Mouse (Mus musculus) kidney, postnatal 10 days (tissue): Measurements from ENCODE around the gene Epb41.

Experiments used
- DNase-seq: peaks from one replicate; pipeline ENCODE4 v3.0.0; 2021; ENCODE audit warnings: mixed read lengths

Gene Epb41

DNA sequence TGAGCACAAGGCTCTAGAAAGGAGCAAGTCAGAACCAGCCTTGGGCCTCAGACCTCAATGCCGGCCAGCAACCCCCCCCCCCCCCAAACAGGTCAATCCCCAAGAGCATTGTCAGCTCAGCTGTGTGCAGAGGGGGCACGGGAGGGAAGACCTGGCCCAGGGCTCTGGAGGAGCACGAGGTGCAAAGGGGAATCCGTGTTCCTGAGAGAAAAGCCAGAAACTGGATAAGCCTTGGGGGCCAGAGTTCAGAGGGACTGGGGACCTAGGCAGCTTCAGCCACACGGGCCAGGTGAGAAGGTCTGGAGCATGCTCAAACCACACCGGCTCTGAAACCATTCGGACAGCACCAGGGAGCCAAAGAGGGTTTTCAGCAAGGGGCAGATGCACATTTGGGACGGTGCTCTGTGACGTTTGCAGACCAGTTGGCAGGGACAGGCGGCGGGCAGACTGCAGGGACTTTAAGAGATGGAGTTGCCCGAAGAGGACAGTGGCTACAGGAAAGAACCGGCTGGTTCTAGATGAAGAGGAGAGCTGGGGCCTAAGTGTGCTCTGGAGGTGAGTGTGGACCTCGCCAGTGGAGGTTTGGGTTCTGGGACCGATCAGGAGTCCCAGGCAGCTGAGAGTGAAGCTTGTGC lies 155.5 kb downstream of the Epb41 start:
- DNase-seq, result no peak

DNA sequence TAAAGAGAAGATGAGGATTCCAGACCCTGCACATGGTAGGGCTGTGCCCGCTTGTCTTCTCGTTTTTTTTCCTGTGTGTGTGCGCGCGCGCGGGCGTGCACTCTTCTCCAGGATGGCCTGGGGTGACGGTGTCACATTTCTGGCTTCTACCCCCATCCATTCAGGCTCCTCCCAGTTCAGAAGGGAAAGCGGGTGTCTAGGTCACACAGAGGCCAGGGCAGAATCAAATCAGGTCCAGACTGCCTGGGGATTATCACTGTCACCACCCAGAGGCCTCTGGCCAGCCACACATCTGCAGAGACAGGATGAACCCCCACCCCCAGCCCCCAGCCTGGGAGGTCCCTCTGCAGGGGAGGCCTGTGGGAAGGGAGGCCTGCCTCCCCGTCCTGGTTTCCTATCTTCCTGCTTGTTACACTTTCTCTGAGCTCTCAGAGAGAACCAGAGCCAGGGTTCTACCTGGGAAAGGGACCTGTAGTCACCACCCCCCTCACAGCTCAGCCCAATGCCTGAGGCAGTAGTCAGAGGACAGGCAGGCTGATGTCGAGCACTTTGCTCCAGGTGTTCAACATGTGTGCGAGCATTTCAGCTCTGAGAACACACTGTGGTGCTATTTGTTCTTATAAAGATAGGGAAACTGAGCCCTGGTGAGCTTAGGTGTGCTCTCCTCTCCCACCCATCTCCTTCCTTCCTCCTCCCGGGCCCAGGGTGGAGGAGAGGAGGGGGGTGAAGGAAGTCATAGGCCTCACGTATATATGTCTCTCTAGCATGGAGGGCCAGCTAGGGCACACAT lies 156.2 kb downstream of the Epb41 start:
- peak; percentile 66 for DNase-seq

DNA sequence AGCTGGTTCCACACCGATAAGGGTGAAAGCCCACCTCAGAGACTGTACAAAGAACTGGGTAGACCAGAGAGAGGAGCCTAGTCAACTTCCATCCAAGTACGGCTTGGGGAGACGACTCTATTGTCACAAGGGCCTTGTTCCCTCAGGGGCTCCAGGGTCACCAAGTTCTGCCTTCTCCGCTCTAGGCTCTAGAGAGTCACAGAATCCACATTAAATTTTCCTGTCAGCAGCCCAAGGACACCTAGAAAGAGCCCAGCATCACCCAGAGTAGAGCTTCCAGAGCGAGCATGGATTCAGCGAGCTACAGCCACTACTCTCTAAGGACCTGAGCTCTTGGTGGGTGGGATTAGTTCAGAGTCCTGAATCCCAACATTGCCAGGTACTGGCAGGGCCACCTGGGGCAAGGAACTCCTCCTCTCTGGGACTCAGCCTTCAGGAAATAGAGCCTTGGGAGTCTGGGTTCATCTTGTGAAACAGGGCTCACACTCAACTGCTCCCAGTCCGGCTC lies 157.0 kb downstream of the Epb41 start:
- no peak for DNase-seq

DNA sequence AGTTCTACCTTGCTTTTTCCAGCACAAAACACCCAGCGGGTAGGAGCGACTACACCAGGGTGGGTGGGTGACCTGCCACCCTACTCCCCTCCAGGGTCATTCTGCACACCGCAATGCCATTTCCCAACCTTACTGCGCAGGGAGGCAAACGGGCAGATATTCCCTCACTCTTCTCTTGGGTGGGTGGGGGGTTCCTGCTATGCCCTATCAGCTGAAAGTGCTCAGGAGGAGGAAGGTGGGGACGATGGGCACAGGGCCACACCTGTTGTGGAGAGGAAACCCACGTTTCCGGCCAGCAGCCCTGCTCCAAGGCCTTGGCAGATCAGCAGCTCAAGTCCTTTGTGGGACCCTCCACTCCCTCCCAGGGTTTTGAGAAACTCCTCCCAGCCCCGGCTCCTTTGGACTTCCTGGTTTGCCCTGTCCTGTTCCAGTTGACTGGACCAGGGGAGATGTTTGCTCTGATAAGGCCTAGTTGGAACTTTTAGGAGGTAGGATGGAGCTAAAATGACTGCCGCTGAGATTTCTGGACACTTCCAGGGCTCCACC lies 158.0 kb downstream of the Epb41 start:
- no peak for DNase-seq

DNA sequence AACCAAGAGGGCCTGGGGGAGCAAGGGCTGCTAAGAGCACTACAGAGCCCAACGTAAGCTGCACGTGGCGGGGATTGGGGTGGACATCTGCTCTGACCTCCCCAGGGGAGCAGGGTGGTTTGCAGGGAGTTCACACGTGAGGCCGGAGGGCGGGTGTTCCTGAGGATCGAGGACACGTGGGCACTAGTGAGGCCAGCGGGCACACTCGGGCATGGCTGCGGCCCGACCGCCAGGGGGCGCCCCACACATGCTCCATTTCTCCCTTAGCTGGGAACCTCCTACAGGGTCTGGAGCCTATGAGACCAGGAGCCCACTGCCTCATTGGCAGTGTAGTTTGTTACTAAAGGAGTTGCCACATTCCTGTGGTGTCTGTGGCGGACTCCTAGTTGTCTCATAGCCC lies 158.7 kb downstream of the Epb41 start:
- DNase-seq, result peak; percentile 87

DNA sequence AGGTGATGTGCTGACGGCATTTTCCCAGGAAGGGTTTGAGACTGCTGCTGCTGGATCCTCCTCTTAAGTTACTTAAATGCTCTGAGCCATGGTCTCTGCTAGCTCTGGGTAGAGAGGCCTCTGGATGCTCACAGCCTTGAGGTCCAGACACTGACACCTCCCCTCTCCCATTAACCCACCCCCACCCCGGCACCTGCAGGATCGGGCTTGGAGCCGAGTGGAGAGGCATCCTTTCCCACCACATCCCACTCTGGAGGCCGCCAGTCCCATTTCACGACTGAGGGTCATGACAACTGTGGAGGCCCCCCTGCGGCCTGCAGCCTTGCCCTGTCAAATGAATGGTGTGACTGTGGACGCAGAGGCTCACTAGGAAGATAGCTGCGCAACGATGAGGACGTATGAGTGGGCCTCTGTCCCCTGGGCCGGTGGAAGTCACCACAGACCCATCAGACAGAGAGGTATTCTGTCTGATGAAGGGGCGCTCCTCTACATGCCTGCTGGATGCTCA lies 159.2 kb downstream of the Epb41 start:
- no peak for DNase-seq

DNA sequence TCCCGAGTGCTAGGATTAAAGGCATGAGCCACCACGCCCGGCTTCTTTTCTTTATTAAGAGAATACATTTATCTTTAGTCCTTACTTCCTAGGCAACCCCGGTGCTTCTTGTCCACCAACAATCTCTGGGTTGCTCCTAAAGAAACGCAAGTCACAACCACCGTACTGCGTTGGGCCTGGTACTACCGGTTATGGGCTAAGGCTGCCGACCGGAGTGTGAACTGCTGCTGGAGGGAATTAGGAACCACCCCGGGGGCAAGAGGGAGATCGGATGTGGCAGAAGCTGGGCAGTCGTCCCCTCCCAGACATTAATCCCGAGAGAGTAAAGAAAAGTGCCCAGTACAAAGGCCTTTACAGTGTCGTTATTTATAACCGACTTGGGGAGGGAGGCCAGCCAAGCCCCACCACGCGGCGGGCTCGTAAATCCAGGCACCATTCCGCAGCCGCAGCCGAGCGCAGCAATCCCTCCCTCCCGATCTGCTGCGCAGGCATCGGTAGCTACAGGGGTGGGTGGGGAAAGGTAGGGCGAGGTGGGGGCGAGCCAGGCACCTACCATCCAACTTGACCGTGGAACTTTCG lies 160.1 kb downstream of the Epb41 start:
- DNase-seq, result peak; percentile 80

DNA sequence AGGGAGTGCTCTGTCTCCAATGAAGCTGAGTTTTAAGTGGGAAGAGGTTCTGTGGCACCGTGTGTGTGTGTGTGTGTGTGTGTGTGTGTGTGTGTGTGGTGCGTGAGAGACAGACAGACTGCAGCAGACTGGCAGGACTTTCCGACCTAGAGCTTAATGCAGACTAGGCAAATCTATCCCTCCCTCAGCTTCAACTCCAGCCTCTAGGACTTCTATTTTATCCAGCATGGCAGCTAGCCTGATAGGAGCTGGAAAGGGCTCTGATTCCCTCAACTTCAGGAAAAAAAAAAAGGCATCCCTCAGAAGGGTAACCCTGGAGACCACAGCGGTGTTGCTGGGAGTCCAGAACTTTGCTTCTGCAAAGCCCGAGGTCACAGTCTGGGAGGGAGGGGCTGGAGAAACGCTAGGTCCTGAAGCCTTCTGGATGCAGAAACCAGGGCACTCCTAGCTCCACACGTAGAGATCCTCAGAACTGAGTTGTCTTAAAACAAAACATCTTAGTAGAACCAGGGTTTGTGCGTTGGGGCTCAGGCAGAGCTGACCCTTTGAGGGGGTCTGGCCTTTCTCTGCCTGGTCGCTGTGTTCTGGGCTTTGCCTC lies 161.0 kb downstream of the Epb41 start:
- no peak for DNase-seq

DNA sequence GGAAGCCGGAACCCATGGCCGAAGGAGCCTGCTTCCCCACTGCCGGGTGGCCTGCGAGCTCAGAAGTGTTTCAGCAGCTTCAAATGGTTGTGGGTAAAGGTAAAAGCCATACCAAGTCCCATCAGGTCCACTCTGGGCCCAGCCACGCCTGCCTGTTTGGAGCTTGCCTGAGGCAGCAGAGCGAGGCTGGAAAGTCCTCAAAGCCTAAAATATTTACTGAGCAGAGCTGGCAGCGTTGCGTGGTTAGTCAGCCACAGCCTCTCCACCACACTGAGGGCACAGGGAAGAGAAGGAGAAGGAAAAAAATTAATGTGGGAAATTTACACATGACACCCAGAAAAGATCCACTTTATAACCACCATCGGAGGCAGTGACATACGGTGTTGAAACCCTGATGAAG lies 161.6 kb downstream of the Epb41 start:
- no peak for DNase-seq

DNA sequence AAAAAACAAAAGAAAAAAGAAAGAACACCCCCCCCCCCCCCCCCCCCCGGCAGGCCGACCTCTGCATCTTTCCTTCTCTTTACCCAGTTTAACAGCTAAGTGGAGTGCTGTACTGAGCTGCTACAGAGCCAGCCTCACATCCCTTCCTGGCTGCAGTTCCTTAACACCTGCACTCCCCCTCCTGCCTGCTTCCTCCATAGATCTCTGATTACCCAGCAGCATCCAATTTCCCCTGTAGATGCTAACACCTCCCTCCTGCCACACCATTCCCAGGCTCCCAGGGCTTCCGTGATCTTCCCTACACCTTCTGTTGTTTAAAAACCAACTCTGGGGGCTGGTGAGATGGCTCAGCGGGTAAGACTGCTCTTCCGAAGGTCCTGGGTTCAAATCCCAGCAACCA lies 163.6 kb downstream of the Epb41 start:
- no peak for DNase-seq

DNA sequence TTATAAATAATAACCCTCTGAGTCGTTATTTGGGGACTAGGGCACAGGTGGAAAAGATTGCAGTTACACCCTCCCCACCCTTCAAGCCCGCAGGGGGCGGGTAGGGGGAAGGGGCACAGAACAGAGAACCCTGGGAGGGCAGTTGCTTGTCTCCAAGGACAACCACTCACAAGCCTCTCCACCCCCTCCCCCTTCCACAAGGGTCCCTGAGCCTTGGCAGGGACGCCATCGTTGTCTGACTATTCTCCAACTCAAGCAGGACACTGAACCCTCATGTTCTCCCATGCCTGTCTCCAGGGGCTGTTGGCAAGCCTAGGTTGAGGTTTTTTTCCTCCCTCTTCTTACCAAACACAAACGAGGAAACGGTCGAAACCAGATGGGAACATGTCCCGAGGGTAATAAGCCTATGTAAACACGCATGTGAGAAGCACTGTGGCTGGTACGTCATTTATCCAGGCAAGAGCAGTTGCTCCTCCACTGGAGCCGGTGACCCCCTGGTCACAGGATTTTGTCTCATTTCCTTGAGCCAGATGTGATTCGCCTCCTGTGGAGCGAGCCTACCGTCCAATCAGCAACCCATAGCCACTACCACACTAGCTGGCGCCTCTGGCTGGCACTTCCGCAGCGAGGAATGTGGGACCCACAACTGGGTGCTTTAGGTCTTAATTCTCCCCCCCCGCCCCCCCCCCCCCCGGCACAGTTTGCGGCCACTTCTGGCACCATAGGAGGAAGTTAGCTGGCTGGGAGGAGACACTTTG lies 164.7 kb downstream of the Epb41 start:
- peak; percentile 54 for DNase-seq

DNA sequence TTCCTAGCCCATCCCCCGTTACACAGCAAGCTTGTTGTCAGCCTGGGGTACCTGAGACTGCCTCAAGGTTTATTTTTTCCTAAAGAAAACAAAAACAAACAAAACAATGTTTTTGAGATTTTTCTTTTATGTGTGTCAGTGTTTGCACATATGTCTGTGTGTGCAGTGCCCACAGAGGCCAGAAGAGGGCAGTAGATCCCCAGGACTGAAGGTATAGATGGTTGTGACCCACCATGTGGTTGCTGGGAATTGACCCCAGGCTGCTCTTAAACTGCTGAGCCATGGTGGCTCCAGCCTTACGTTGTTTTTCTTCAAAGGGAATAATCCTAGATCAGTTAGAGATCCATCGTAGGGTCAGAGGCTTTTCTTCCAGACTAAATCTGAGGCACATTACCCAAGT lies 167.2 kb downstream of the Epb41 start:
- DNase-seq, result no peak

DNA sequence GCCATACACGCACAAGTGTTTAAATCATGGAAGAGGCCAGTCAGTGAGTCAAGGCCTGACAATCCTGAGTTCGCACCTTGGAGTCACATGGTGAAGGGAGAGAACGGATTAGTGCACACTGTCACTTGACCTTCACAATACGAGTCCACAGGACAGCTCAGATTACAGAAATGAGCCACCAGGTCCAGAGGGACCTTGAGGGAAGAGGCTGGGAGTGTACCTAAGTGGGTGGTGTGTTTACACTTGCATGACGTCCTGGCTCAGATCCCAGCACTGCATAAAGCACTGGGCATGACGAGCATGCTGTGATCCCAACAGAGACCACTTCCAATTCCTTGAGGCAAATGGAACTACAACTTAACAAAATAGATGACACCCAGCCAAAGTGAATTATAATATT lies 168.7 kb downstream of the Epb41 start:
- DNase-seq, result no peak

DNA sequence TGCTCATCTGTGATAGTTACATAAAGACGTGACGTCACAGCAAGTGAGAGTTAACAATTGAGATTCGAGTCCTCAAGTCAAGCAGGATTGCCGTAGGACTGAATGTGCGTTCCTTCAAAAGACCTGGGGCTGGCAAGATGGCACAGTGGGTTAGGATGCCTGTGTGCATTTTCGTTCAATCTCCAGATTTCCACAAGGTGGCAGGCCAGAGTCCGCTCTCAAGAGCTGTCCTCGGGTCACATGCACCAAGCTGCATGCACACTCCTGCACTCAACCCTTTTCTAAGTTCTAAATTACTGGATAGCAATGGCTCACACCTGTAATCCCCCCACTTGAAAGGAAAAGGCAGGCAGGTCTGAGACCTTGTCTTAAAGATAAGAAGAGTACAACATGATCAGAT lies 170.6 kb downstream of the Epb41 start:
- DNase-seq, result peak; percentile 77

DNA sequence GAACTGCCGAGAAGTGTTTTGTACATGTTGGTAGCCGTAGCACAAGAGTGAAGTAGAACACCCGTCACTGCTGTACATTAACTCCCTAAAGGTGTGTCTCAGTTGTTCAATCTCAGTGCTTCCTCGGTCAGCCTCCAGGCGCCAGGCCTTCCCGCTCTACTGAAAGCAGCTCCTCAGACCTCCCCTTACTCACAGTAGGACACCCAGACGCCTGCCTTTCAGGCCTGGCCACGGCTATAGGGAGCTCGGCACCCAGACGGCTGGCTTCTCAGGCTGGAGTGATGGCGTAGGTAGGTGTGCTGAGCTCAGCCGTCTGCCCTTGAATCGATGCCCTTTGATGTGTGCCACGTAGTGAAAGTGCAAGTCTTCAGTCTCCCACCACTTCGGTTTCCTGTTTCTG lies 174.0 kb downstream of the Epb41 start:
- no peak for DNase-seq

DNA sequence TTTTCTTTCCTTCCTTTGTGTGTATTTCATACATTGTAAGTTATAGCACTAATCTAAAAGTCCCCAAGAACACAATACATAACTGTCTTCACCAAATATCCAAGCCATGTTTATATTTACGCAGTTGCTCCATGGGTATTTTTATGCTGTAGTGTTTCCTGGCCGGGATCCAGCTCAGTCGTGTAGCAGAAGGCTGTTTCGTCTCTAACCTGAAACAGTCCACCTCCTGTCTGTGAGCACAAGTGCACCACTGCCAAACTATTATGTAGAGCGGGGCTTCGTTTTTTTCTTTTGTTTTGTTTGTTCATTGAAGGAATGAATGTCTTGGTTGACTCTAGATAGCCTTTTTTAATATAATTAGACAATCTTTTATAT lies 176.0 kb downstream of the Epb41 start:
- DNase-seq, result no peak

DNA sequence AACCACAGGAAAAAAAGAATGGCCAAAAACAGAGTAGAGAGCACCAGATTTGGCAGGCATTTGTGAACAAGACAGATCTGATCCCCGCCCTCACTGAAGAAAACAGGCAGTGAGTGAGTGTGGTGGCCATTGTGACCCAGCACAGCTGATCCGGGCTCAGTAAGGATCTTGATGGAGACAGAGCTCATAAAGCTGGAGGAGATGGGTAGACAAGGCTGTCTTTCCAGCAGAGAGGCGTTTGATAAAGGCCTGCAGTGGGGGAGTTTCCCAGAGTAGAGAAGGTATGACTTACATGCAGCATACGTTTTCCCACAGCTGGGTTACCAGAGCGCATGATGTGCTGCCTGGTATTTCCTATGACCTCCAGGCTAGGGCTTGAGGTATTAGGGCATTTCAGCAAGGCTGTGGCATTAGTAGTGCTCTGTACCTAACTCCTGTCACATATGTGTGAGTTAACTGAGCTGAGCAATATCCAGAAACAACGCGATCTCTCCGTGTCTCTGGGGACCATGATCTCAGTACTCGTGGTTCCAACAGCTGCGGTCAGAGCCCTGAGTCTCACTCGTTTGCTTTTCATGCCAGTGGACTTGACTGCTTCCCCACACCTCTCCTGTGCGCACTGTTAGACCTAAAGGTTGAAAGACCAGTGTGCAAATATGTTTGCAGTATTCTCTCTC lies 176.5 kb downstream of the Epb41 start:
- no peak for DNase-seq

DNA sequence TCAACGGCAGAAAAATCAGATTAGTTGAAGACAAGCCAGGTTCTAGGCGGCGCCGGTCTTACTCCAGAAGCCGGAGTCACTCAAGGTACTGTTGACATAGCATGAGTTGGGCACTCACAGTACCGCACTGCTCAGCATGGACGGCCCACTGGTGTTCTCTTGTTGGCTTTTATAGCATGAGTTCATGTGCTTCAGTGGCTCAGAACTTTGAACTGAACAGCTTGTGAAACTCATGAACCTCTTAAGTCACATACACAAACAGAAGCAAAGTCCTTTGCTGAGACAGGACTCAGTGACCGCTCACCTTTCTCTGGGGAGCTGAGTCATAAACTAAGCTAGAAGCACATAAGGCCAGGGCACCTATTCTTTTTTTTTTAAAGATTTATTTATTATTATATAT lies 177.3 kb downstream of the Epb41 start:
- peak; percentile 39 for DNase-seq

DNA sequence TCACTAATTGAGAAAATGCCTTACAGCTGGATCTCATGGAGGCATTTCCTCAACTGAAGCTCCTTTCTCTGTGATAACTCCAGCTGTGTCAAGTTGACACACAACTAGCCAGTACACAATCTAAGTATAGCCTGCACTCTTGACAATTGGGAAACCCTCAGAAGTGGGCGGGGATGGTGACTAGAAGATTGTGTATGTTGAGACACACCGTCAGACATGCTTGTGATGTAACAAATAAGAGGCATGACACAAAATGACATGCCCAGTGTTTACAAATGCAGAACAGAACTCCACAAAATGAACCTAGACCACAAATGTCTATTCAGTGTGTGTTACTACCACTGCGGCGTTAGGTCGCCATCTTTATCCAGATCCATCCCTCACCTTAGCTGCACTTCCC lies 178.0 kb downstream of the Epb41 start:
- DNase-seq, result no peak

DNA sequence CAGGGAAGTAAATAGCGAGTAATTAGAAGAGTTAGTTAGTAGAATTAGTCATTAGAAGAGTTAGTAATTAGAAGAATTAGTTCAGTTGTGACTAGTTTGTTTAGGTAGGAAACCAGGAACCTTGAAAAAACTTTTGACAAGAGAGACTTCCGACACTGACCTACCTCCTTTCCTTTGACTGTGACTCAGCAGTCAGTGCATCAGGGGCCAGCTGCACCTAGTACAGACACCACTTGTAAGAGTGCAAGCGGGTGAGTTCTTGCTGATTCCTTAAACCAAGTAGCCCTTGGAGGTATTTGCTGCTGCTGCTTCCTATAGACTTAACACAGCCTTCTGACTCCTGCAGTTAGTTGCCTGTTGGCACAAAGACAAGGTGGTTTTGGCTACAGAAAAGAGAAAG lies 184.4 kb downstream of the Epb41 start:
- no peak for DNase-seq

DNA sequence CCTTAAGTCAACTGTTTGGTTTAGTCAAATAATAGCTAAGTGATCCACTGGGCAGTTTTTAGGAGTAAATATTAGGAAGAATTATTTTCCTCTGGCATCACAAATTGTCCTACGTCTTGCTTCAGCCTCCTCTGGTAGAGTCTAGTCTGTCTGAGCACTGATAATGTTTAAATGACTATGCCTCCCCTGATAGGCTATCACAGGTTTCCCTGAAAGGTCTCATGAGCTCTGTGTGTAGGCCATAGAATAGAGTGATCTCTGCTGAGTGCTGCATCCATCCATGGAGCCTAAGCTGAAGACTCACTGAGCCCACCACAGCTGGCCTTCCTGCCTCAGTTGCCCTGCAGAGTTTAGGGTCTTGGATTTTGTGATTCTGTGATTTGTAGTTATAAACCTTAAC lies 186.6 kb downstream of the Epb41 start:
- DNase-seq, result no peak

DNA sequence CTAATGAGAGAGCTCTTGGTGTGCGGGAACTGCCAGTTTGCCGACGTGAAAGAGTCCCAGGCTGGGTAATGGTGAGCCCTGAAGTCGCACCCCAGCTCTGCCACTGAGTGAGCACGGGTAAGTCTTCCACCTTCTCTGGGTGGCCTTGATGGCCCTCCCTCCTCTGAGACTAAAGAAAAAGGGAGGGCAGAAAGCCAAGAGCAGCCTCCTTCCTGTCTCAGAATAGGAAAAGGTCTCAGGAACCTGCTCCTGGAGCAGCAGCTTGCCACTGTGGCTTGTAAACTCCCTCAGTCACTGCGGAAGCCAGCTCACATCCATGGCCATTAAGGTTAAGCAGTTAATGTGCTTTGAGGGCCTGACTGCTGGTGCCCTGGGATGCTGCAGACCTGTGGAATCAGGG lies 189.7 kb downstream of the Epb41 start:
- DNase-seq, result peak; percentile 37
